Comparison of ENCODE assay signal across 7 mouse cellular contexts in genomic region chr17:71475705-71476089, GRCm38 (mm10). TPM values are rescaled to one million over a fixed set of nuclear protein-coding genes. Genes with fewer than 3 reads are reported as not detected.
A peak's percentile ranks its signal among the peaks of the same experiment; 100 is the strongest.
DNase-seq lines count a peak whose midpoint lies in the region; ATAC-seq lines count a peak whose summit lies in the region.

No protein-coding gene starts in this region.

- H3K9me3 ChIP-seq in limb, embryonic 12.5 days, result no peaks in the 10 kb centered on the region
- no peaks in the 10 kb centered on the region for H3K9me3 ChIP-seq in midbrain, embryonic 13.5 days

- H3K27me3 ChIP-seq in limb, embryonic 12.5 days, result no peaks in the 10 kb centered on the region
- no peaks in the 10 kb centered on the region for H3K27me3 ChIP-seq in midbrain, embryonic 13.5 days

- peak overlapping the region; percentile 69 for H3K4me2 ChIP-seq in limb, embryonic 12.5 days
- peak overlapping the region; percentile 92 for H3K4me2 ChIP-seq in midbrain, embryonic 13.5 days (replicated peaks)

- DNase-seq in ZHBTc4 (ENCODE audit: low read depth, low spot score), result peak; percentile 73
- peak; percentile 85 for DNase-seq in cerebellum, adult 9-11 months
- DNase-seq in frontal cortex, postnatal 25 days (ENCODE audit: low spot score in 2 of 2), result peak; percentile 37 to 56
- peak; percentile 51 to 54 for DNase-seq in kidney, adult 8-10 months
- DNase-seq in spleen, postnatal 36 days (ENCODE audit: low spot score in 2 of 2), result peak; percentile 58 to 70

- ATAC-seq in limb, embryonic 12.5 days (ENCODE audit: insufficient number of reproducible peaks, insufficient read depth, low FRiP score, low TSS enrichment, low read depth), result no peak; the same call in 1 of the 2 replicates
- no peak for ATAC-seq in midbrain, embryonic 13.5 days

- H3K9ac ChIP-seq in limb, embryonic 12.5 days (replicated peaks), result peak overlapping the region; percentile 90
- H3K9ac ChIP-seq in midbrain, embryonic 13.5 days (replicated peaks), result peak overlapping the region; percentile 94

- no peaks in the 10 kb centered on the region for H3K36me3 ChIP-seq in limb, embryonic 12.5 days
- no peaks in the 10 kb centered on the region for H3K36me3 ChIP-seq in midbrain, embryonic 13.5 days

- H3K4me3 ChIP-seq in limb, embryonic 12.5 days (replicated peaks), result peak overlapping the region; percentile 88
- peak overlapping the region; percentile 93 for H3K4me3 ChIP-seq in midbrain, embryonic 13.5 days (replicated peaks)

- peaks cover 21% of the 10 kb centered on the region for H3K4me1 ChIP-seq in limb, embryonic 12.5 days (replicated peaks)
- H3K4me1 ChIP-seq in midbrain, embryonic 13.5 days (replicated peaks), result peaks cover 32% of the 10 kb centered on the region

- H3K27ac ChIP-seq in limb, embryonic 12.5 days, result peak overlapping the region; percentile 99
- peak overlapping the region; percentile 99 for H3K27ac ChIP-seq in midbrain, embryonic 13.5 days

- under 1% methylated on average over 27 of the region's 31 CpGs for WGBS in limb, embryonic 12.5 days
- WGBS in midbrain, embryonic 13.5 days, result under 1% methylated on average over 31 of the region's 31 CpGs

RNA-seq across cellular contexts. Expression of gene Smchd1, which starts 0.6 kb away (rescaled TPM):
- 80.9 and 83.9 TPM in 2 replicates for polyA plus RNA-seq in limb, embryonic 12.5 days (2016; fragmentation: Nextera tagmentation; extraction: Ambion mirVana)
- polyA plus RNA-seq in midbrain, embryonic 13.5 days (2015; fragmentation: Nextera tagmentation; extraction: Ambion mirVana), result 48.6 and 60.5 TPM in 2 replicates

RNA-seq across cellular contexts. Expression of gene Gm4707, which starts 16.0 kb away (rescaled TPM):
- polyA plus RNA-seq in limb, embryonic 12.5 days (2016; fragmentation: Nextera tagmentation; extraction: Ambion mirVana), result 5.3 and 5.6 TPM in 2 replicates
- 3.7 and 4.3 TPM in 2 replicates for polyA plus RNA-seq in midbrain, embryonic 13.5 days (2015; fragmentation: Nextera tagmentation; extraction: Ambion mirVana)

RNA-seq across cellular contexts. Expression of gene Ndc80, which starts 51.0 kb away (rescaled TPM):
- polyA plus RNA-seq in limb, embryonic 12.5 days (2016; fragmentation: Nextera tagmentation; extraction: Ambion mirVana), result 56.0 and 56.1 TPM in 2 replicates
- 19.7 and 20.0 TPM in 2 replicates for polyA plus RNA-seq in midbrain, embryonic 13.5 days (2015; fragmentation: Nextera tagmentation; extraction: Ambion mirVana)
